Mouse (Mus musculus) brain, embryonic 14.5 days (tissue): ENCODE measurements around the gene Rps27l.

Source experiments
- CTCF ChIP-seq: fragments of 200-500 bp; IDR thresholded peaks from 2 replicates; pipeline ENCODE4 v1.5.1; 2012; ENCODE audit warnings: inconsistent platforms, mild to moderate bottlenecking, moderate library complexity, borderline replicate concordance; ENCODE audit not compliant: insufficient read depth, insufficient read length; ENCODE audit errors: extremely low read depth
- POLR2A ChIP-seq: fragments of 200-500 bp; IDR thresholded peaks from 2 replicates; pipeline ENCODE4 v1.6.1; 2012; ENCODE audit warnings: mild to moderate bottlenecking, inconsistent platforms, borderline replicate concordance; ENCODE audit not compliant: poor library complexity, insufficient read depth, insufficient read length, severe bottlenecking; ENCODE audit errors: extremely low read depth

- TF ChIP-seq POLR2A = no peak
- no peak for TF ChIP-seq CTCF
Measured at GRCm38 (mm10) chr9:66907126-66907525, 38.8 kb upstream of the Rps27l start.
